Mouse (Mus musculus) urinary bladder, adult 2 months (tissue): Measurements from ENCODE around the gene Asb11. TPM values are rescaled to one million over a fixed set of nuclear protein-coding genes. Genes with fewer than 3 reads are reported as not detected.

Experiments
- DNase-seq: peaks from one replicate; pipeline ENCODE4 v3.0.0; 2022; ENCODE audit warnings: low spot score
- polyA plus RNA-seq: library from polyadenylated mRNA; depleted of rRNA; stranded (reverse); fragments of >200 nt; gene quantifications from 2 replicates; pipeline ENCODE4 v1.2.3, GENCODE M21; 2012; rRNA removed

Asb11 gene
- 0.22 and 0.31 TPM in 2 replicates for polyA plus RNA-seq

DNA sequence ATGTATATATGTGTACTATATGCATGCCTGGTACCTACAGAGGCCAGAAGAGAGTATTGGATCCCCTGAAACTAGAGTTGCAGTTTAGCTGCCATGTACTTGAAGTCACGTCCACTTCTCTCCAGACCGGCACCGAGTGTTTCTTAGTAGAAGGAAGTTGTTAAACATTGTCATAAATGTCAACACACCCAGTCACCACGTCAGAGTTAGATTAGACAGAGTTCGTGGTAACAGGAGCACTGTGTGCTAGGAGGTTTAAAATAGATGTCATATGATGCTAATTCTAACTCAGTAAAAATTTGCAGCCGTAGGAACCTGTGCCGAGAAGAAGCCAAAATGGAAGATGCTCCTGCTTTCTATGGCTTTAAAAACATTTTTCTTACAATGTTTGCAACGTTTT lies at the start of gene Asb11:
Gene Asb11 (plus strand): TSS at position 286 of the 400 bp plus-strand sequence.
- no peak for DNase-seq

GRCm38 (mm10) chrX:164394091-164394490 lies 42.7 kb upstream of the Asb11 start:
- no peak for DNase-seq

DNA sequence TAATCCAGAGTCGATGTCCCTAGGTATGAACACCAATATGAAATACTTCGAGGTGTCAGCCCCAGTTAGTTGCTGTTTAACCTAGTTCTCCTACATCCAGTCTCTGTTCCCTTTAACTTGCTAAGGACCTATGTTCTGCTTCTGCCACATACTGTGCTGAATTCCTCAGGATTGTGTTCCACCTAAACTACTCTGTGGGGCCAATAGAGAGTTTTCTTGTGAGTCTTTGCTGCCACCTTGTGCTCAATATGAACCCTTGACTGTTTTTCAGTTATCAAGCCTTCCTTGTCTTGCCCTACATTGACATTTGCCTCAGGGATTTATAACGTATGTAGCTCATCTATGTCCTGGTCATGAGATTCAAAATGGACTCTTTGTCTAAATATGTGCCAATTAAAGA lies 38.3 kb upstream of the Asb11 start:
- DNase-seq: no peak

- no peak for DNase-seq
Observed at GRCm38 (mm10) chrX:164405080-164405649, 31.6 kb upstream of the Asb11 start.

DNA sequence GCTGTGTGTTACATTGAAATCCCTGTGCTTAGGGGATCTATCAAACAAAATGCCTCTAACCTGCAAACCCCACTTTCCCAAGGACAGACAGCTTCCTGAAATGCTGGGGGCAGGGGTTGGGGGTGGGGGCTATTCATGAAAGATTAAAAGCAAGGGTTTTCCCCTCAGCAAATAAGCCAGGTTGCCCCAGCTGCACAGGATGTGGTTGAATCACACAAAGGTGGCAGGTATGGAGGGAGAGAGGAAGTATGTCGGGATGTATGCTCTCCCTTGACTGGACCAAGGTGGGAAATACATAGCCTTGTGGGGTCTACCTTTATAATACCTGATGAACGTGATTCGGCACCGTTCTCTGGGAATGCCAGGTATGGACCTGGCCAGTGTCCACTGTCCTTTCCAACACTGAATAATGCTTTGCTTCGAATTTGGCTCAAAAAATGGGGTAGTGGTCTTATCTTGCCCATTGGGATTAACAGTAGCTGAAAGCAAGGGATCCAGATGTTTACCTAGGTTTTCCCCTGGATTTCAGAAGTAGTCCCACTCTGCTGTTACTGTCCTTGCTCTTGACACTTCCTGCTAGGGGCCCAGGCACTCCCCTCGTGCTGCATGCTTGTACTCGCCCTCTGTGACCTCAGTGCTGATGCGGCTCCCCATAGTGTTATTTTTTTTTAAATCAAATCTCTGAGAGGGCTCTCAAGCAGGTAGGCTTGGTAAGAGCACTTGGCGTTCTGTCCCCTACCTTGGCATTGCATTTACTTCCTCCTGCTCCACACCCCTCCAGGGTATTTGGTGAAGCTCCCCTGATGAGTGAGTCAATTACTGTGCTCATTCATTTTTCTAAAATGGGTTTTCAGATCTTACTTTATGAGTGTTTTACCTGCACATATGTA lies 30.4 kb upstream of the Asb11 start:
- no peak for DNase-seq

DNA sequence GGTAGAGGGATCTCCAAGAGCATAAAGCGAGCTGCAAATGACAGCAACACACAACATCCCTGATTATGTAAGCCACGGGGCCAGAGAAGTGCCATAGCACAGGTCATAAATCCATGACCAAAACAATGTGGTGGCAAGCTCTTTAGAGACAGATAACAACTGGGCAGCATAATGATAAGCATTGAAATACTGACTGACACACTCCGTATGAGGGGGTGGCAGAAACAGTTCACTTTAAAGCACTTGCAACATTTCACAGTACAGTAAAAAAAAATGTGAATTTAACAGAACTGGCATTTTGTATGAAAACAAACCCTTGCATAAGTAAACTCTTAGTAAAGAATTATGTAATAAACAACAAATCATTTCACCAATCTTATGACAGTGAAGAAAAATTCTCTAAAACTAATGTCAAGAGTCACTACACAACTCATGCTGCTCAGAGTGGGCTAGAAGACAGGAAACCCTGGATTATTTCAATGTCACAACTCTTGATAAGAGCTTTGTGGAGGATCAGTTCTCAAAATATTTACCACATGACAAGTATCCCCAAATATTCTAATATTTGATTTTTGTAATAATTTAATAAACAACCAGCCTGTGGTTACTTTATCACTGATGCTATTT lies 28.4 kb upstream of the Asb11 start:
- no peak for DNase-seq

DNA sequence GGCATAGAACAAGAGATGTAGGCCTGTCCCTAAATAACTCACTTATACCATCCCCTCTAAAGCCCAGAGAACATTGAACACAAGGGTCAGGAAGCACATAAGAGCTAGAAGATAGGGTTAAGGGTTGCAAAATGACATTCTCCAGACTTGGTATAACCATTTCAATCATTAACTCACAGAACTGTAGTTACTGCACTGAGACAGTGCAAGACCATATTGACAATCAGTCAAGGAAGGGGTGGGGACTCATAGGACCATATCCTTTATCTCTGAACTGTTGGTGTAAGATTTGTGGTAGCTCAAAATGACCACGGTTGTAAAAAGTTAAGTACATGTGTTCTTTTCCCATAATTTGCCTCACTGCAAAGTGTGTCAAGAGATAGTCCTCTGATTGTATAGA lies 26.2 kb upstream of the Asb11 start:
- no peak for DNase-seq

DNA sequence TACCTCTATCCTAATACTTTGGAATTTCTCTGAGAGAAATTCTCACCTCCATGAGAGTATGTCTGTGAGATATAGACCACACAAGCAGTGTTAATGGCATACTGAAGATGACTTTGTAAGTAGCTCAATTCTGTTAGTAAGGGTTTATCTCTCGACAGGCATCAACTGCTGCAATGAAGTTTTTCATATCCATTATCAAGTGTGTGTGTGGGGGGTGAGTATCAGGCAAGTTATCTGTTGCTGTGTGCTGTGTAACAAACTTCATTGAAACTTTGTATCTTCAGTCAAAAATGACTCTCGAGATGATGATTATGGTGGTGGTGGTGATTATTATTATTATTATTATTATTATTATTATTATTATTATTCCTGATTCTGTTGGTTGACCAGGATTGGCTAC lies 20.0 kb upstream of the Asb11 start:
- DNase-seq: no peak

GRCm38 (mm10) chrX:164418008-164418407 lies 18.8 kb upstream of the Asb11 start:
- no peak for DNase-seq

DNA sequence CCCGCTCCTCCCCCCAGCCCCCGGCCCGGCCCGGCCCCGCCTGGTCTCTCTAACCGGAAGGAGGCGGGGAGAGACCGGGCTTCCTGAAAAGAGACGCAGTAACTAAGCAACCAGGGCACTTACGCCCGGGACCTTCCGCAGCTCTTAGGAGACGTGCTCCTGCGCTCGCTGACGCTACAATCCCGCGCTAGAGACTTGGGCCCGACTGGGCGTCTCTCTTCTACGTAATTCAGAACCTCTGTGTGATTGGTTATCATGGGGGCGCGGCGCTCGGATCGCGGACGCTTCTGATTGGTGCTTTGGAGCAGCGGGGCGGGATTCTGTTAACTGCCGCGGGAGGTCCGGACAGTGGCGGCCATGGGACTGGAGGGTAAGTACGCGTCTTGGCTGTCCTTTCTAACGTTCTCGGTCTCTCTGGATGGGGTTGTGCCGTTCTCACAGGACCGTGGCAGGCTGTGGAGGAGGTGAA lies 17.3 kb upstream of the Asb11 start, which contains the start of gene Piga:
Gene Piga (plus strand): TSS at position 317 of the 469 bp plus-strand sequence.
- peak; percentile 61 for DNase-seq

- DNase-seq: no peak
Observed at GRCm38 (mm10) chrX:164419955-164420354, 16.8 kb upstream of the Asb11 start.

GRCm38 (mm10) chrX:164420518-164420917 lies 16.3 kb upstream of the Asb11 start:
- DNase-seq: no peak

- DNase-seq: no peak
Observed at GRCm38 (mm10) chrX:164424821-164425220, 12.0 kb upstream of the Asb11 start.

DNA sequence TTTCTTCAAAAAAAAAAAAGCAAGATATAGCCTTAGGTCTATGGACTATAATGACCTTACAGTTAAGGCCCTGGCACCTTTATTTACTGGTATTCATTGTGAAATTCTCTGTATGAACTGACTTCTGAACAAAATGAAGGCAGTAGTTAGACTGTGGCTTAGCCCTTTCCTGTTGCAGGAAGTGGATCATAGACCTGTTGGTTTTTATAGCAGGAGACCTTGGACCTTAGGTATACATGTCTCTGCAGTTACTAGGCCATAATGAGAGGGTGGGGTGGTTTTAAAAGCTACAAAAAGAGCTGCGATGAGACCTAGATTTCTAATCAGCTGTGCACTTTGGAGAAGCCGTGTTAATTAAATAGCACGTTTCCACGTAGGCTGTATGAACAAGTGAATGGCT lies 9.5 kb upstream of the Asb11 start:
- DNase-seq: no peak

DNA sequence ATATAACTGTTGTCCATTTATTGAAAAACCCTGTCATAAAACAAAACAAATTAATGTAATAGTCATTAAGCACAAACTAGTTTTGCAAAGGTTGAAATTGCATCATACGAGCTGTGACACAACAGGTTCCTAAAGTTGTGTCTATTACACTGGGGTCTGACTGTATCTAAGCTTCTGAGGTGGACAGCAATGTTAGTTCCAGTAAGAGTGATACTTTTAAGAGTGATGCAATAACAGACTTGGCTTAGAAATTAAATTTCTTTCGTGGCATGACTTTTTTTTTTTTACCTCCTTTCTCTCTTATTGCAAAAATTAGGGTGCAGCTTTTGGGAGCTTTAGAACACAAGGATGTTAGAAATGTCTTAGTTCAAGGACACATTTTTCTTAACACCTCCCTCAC lies 8.6 kb upstream of the Asb11 start:
- DNase-seq: no peak

DNA sequence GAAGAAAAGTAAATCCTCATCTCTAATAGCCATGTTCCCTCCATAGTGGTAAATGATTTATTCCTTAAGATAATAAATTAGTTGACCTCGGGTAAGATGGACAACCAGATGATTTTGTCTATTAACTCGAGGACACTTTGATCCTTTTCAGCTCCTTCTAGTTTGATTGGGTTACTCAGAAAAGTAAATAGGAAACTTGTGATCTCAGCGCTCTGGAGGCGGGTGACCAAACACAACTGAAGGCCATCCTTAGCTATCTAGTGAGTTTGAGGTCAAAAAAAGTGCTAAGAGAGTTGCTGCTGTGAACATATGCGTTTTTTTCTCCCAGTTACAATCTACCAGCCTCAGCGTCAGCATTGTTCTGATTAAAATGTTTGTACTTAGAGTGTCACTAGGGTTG lies 6.2 kb upstream of the Asb11 start:
- DNase-seq: no peak

DNA sequence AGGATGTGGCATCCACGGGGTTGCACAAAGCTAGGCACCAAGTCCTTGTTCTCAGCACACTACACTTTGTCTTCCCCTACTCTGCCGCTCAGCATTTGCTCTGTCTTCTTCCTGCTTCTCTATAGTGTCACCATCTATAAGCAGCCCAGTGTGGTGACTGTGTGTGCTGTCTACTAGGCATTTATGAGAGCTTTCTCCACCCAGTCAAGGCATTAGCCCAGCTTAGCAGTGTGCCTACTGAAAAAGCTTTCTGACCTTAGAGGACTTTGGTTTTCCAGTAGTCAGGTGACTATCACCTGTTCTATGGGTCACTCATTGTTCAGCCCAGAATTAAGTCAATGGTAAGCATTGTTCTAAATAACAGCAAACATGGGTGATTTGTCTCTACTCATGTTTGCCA lies 5.7 kb upstream of the Asb11 start:
- DNase-seq: no peak

DNA sequence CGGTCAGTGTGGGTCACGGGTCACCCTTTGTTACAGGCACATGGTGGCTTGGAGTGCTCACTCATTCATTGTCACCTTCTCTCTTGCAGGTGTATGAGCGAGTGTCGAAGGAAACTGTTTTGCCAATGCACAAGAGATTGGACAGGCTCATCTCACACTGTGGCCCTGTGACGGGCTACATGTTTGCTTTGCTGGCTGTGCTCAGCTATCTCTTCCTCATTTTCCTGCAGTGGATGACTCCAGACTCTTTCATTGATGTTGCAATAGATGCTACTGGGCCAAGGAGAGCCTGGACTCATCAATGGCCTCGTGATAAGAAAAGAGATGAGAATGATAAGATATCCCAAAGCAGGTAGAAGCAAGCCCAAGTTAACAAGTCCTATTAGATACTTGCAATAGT lies 5.3 kb upstream of the Asb11 start:
- no peak for DNase-seq

- no peak for DNase-seq
Observed at GRCm38 (mm10) chrX:164432682-164433081, 4.1 kb upstream of the Asb11 start.

DNA sequence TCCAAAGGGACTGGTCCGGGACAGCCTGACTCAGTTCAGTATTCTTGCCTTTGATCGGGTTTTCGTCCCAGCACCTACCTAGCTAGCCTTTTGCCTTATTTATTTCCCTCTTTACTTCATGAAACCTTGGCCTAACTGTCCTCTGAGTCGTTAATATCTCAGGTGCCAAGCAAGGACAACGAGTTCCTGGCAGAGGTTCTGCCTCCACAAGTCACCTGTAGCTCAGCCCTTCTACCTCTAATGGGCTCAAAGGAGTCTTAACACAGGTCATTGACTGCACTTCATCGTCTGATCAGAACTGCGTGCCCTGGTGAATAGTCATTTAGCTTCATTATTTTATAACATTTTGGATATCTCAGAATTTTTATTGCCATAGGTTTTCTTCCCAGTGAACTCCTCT lies 2.7 kb downstream of the Asb11 start:
- no peak for DNase-seq

- DNase-seq: no peak
Observed at GRCm38 (mm10) chrX:164440140-164440539, 3.3 kb downstream of the Asb11 start.

GRCm38 (mm10) chrX:164440703-164441102 lies 3.9 kb downstream of the Asb11 start:
- no peak for DNase-seq

DNA sequence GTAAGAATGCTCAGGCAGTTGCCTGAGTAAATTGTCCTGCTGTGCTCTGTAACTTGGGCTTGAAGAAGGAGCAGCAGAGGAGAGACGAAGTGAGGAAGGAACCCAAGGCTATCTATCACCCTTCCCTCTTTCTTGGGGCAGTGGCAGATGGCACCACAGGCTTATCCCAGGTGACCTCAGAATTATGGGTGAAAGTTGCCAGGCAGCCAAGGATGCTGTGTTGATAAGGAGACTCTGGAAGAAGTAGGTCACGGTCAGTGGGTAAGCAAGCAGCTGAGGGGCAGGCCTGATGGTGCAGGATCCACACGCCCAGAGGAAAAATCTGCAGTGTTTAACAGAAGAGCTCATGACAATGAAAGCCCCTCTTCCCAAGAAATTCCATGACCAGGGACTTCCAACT lies 4.5 kb downstream of the Asb11 start:
- no peak for DNase-seq
